Mouse (Mus musculus) liver, adult (tissue): ENCODE measurements around the gene Depp1.

Experiments
- GATA4 ChIP-seq: IDR thresholded peaks from 2 replicates; pipeline ENCODE4 v1.6.1; 2014; ENCODE audit warnings: mild to moderate bottlenecking, low read length; ENCODE audit not compliant: insufficient replicate concordance

The Depp1 gene

GRCm38 (mm10) chr6:116642942-116643341 is 7.5 kb upstream of the Depp1 start:
- no peak for TF ChIP-seq GATA4

DNA sequence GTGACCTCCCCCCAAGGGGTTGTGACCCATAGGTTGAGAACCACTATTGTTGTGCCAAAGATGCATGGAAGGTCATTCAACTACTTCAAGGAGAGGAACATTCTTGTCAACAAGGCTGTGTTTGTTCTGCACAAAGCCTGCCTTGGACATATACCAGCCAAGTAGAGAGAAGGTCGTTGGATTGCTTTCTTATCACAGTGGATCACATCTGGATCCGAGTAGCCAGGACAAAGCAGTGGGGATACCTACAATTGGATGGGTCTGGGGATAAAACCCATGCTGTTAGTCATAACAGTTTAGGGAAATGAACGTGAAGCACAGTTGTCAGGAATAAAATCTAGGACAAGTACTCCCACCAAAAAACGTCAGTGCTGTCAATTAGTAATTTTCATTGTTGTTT is 6.5 kb upstream of the Depp1 start:
- no peak for TF ChIP-seq GATA4

DNA sequence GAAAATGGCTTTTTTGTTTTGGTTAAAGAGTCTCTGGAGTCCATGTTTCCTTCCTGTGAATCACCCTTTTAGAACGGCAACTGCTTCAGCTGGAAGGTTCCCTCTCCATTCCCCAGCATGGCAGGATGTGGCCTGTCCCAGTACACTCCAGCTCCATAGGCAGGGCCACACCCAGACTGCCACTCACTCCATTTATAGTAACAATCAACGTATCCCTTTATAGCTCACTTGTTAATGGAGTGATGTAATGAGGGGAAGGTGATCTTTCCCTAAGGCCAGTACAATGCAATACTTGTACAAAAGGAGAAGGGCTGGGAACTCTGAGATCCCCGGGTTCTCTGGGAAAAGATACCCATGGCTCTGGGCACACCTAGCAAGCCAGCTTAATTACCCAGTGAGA is 6.1 kb upstream of the Depp1 start:
- TF ChIP-seq GATA4, result no peak

DNA sequence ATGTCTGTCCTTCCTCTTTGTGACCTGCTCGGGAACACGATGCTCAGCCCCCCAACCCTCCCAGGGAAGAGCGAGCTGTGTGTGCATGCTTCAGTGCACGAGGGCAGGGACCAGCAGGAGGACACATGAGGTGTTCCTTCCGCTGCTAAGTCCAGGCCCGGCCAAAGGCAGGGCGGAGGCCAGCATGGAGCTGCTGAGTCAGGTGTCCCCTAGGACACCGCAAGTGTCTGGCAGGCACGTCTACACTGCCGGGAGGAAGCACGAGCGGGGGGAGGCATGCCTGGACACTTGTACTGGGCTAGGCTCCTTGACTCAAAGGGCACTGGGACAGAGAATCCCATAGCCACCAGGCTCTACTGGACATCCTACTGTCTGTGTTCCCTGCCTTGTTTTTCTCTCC is 2.6 kb upstream of the Depp1 start:
- no peak for TF ChIP-seq GATA4

DNA sequence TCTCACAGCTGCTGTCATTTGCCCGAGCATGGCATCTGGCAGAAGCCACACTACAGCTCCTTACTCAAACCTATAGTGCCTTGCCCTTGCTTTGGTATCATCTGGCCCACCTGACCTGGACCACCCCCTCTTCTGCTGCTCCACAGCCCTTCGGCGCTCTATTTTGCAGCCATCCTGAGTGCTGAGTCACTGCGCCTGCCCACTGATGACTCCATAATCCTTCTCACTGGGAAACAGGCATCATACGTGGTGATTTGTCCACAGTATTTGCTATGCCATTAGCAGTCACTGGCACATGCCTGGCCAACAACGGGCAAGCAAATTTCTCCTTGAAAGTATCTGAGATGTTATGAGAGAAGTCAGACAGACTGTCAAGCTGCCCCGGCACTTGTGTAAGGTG is 598 bp upstream of the Depp1 start:
- TF ChIP-seq GATA4, result no peak

DNA sequence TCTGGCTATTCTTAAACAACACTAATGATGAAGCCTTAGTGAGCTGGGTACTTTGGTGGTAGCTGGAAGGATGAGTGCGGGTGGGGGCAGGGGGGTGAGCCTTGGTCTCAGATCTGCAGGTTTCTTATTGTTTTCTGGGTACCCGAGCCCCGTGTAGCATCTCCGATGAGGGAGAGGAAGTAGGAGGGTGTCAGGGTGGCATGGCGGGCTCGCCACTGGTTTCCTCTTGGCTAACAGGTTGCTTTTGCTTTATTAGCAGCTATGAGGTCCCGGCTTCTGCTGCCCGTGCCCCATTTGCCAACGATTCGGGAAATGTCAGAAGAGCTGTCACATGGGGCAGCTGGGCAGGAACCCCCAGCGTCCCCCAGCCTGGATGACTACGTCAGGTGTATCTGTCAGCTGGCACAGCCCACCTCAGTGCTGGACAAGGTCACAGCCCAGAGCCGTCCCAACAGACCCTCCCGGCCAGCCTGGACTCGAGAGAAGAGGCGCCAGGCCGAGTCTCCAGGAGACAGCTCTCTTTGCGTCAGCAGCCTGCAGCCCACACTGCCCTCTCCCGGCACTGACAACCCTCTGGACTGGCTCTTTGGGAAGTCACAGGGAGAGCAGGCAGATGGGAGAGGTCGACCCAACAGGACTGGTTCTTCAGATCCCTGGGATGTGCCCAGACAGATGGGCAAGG is 1.2 kb downstream of the Depp1 start:
- TF ChIP-seq GATA4, result no peak

DNA sequence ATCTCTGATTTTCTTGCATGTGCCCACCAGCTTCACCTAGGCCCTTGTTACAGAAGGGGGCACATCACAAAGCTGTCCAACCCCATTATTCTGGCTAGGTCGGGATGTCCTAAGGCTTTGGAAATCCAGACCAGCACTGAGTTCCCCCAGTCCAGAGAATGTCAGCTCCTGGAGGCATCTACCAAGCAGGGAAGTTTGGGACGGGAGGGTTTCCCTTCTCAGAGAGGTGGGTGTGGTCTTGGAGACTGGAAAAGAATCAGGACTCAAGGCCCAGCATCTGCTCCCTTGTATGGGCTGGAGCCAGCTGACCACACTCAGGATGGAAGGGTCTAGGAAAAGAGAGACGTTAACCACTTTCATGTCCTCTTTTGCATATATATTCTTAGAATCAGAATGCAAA is 2.8 kb downstream of the Depp1 start:
- no peak for TF ChIP-seq GATA4

- no peak for TF ChIP-seq GATA4
Observed at GRCm38 (mm10) chr6:116653684-116654454, 3.5 kb downstream of the Depp1 start.

GRCm38 (mm10) chr6:116663364-116663763 is 13.0 kb downstream of the Depp1 start:
- no peak for TF ChIP-seq GATA4

DNA sequence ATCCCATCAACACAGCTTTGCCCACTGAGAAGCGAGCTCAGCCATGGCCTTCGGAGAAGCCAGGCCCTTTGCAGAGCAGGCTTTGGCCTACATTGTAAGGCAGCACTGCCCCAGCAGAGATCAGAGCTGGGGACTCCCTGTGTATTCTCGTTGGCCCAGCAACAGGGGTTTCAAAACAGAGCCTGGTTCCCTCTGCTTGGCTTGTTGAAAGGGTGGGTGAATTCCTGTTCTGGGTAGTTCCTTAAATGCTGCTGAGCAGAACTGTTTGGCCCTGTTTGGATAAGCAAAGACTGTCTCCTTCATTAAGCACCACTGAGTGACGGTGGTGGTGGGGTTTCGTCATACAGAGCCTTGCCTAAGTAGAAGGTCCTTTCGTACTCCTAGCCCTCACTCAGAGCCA is 13.6 kb downstream of the Depp1 start:
- no peak for TF ChIP-seq GATA4

GRCm38 (mm10) chr6:116664830-116665229 is 14.4 kb downstream of the Depp1 start:
- TF ChIP-seq GATA4, result no peak

GRCm38 (mm10) chr6:116666085-116666750 is 15.8 kb downstream of the Depp1 start:
- TF ChIP-seq GATA4, result no peak

- TF ChIP-seq GATA4, result no peak
Observed at GRCm38 (mm10) chr6:116666892-116667291, 16.5 kb downstream of the Depp1 start.

DNA sequence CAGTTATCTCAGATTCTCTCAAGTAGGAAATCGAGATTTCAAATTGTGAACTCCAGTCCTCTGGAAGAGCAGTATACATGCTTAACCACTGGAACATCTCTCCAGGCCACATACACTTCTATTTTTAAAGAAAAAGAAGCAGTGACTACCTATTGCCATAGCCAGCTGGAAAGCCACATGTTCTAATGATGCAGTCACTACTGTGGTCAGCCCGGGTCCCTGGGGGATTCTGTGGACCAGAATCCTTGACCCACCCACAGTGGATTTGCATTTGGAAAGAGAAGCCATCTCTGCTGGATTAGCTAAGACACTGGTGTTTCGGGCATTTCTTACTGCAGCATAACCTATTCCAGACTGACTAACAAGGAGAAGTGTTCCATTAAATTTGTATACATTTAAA is 17.0 kb downstream of the Depp1 start:
- TF ChIP-seq GATA4, result no peak

DNA sequence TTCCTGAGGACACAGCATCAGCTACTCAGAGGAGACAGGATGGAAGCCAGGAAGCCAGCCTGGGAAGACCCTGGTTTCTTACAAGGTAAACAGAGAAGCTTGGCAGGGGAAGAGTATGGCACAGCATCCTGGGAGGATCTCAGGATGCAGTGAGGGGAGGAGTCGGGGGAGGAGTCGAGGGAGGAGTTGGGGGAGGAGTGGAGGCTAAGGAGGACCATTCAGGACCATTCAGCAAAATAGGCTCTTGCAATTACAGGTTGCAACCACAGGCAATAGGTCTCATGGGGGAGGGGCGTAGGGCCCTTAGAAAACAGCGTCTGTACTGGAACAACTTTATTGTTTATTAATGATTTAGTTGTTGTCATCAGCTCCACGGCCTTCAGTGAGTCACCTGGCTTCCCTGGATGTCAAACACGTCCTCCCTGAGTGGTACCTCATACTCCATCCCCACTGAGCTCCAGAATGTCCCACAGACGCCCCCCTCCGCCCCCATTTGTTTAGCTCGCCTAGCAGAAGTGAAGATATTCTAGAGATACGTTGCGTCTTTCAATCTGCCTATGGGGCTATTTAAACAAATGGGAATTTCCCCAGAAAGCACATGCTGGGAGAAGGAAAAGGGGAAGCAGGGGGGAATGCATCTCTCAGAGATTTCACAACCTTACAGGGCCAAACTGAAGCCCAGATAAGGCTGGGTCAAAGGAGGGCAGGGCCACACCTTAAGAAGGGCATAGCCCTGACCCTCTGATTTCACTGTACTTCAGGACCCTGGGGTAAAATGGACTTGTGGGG is 18.5 kb downstream of the Depp1 start:
- no peak for TF ChIP-seq GATA4
